Mouse (Mus musculus) cortical plate, adult 2 months (tissue): Measurements from ENCODE around the gene Sh2b1.

Experiments
- CTCF ChIP-seq: fragments of 200-500 bp; IDR thresholded peaks from 2 replicates; pipeline ENCODE4 v1.5.1; 2011; ENCODE audit warnings: mild to moderate bottlenecking, control low read depth, low read length; ENCODE audit not compliant: insufficient read depth; ENCODE audit errors: extremely low read depth
- POLR2A ChIP-seq: fragments of 200-500 bp; IDR thresholded peaks from 2 replicates; pipeline ENCODE4 v1.6.1; 2011; ENCODE audit warnings: mild to moderate bottlenecking, low read length, control low read depth; ENCODE audit not compliant: insufficient read depth; ENCODE audit errors: extremely low read depth

DNA sequence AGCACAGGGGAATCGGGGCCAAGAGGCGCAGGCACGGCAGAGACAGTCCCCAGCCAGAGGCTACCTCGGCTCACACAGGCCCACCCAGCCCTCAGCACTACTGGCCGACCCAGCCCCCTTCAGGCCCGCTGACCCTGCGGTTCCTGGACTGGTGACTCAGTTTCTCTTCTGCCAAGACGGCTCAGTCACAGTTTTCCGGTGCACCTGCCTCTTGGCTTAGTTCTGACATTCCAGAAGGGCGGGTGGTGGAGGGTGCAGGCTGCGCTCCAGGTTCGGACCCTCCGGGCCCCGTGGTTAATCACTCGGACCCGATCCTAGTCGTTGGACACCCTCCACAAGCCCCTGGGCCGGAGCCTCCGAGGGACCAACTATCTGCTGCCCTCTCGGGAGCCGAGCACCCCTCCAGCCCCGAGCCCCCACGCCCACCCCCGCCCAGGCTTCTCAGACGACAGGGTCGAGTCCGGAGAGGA is 703 bp downstream of the Sh2b1 start:
- no peak for TF ChIP-seq CTCF
- TF ChIP-seq POLR2A: no peak
